Mouse (Mus musculus) sigmoid colon, adult 10 weeks (tissue): ENCODE results near the gene Mbd3. TPM values are rescaled to one million over a fixed set of nuclear protein-coding genes. Genes with fewer than 3 reads are reported as not detected.

Source experiments
- polyA plus RNA-seq: library from polyadenylated mRNA; stranded (reverse); fragments of 350-450 nt; fragmentation: Illumina TruSeq; extraction: RNeasy Lipid Tissue Mini Kit (QIAGEN cat#74804); gene quantifications from one replicate; pipeline ENCODE4 v1.2.3, GENCODE M21; 2014; ENCODE audit warnings: low read depth, low replicate concordance

Mbd3 gene
- polyA plus RNA-seq = not detected

DNA sequence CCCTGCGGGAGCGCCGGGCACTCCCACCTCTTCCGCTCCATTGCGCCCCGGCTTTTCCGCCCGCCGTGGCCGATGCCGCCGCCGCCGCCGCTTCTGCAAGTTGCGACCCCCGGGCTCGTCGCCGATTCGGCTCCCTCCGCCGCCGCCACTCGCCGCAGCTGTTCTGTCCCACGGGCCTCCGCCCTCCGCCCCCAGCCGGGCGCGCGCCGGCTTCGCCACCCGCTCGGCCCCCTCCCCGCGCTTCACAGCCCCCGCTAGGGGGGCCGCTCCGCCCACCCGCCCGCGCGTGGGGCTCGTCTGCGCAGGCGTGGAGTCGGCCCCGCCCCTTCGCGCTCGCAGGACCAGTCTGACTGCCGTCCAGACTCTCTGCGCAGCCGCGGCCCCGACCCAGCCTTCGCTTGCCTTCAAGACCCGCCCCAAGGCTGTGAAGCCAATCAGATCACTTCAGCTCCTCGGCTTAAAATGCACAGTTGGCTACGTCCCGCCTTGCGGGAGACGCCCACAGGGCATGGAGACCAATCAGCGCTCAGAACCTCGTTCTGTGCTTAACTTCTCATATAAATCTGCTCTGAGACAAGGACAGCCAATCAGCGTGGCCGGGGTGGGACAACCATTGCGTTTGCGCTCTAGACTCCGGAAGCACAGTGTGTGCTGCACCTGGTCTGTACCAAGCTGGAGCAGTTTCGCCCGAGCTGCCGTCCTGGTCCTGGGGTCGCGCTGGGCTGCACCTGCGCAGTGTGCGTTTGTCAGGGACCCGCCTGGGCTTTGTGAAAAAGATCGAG, at the start of gene Mbd3:
Gene Mbd3 (minus strand): TSS at position 360 of the 782 bp plus-strand sequence.

DNA sequence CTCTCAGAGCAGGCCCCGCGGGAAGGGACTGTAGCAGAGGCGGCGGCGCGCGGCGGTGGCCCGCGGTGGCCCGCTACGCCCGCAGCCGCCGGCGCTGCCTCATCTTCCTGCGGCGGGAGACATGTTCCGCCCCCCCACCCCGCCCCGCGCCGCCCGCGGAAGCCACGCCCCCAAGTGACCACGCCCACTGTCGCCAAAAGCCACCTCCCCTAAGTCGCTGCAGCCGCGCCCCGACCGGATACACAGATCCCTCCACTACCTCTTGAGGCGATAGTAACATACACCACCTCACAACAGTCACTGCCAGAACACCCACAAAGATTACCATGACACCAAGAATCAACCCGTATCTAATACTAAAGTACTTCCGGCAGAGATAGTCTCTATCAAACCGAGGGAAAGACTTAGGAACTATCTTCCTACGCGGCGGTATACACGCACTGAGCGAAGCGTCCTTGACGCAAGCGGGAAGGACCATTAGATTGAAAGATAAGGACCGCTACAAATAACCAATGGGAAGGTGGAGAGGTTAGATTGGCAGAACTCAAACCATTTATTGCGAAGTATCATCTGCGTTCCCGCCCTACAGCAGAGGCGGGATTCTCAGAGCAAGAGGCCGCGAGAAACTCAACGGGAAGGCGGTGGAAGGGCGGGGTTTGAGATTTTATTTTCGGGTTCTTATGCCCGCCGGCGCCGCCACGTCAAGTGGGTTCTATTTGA, 34.3 kb upstream of the Mbd3 start, which contains the start of gene Tcf3:
Gene Tcf3 (minus strand): TSS at position 135 of the 720 bp plus-strand sequence.

DNA sequence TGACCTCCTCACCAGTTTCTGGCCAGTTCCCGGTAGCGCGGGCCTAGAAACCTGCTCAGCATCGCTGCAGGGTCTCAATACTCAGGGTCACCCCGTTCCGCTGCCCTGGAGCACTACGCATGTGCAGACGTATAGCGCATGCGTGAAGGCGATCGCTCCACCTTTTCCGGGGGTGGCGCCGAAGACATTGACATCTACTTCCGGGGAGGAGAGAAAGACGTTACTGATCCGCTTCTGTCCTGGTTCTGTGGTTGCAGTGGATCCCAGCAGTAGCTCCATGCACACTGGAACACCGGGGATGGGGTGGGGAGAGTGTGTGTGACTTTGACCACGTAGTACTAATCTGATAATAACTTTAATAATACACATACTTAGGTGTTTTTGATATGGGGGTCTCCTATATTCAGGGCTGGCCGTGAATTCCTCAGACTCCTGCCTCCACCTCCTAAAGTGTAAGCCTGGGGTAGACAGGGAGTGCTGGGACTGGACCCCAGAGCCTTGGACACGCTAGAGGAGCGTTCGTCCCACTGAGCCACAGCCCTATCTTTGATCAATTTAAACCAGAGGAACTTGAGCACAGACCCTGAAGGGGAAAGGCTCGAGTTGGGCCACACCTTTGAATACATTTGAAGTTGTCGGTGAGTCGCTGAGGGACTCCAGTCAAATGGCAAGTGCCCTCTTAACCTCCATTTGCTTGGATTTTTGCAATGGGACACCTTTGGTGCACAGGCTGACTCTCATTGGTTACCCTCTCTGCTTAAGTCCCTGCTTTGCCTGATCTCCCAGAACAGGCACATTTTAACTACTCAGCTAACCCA, 7.5 kb upstream of the Mbd3 start, which contains the start of gene Uqcr11:
Gene Uqcr11 (minus strand): TSS at position 147 of the 818 bp plus-strand sequence.

DNA sequence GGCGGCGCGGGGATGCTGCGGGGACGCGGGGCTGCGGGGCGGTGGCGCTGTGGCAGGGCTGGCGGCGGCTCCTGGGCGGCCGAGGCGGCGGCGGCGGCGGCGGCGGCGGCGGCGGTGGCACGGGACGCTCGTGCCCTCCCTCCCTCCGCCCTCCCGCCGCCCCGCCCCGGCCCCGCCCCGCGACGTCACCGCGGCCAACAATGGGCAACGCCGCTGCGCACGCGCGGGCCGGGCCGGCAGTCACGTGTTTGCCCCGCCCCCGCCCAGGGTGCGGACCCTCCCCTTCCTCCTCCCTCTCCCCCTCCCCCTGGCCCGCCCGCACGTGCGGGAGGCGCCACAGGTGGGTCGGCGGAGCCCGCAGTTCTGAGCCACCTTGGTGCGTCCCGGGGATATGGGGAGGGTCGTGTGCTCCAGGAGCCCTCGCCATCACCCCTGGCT, 11.8 kb downstream of the Mbd3 start, which contains the start of gene Mex3d:
Gene Mex3d (minus strand): TSS at position 138 of the 438 bp plus-strand sequence.

DNA sequence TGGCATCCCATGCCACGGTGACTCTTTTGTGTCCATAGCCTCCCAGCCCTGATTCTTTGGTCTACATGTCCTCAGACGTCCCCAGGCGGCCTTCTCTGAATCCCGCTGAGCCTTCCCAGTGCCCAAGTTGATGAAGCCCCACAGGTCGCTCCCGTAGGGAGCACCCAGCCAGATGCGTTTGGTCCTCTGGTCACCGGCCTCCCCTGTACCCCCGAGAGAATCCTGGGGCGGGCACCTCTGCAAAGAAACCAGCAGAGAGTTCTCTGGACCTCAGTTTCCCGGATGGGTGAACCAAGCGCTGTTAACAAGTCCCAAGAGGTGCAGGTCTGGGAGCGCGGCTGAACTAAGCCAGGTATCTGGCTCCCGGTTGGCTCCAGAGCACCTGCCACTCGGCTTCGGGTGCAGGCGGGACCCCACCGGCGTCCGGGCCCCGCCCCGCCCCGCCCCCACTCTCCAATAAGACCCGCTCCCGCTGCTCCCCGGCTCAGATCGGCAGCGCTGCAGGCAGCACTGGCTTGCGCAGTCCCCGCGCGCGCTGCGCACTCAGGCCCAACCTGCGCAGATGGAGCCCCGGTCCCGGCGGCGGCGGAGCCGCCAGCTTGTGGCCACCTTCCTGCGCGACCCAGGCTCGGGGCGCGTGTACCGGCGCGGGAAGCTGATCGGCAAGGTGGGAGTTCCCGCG, 43.2 kb downstream of the Mbd3 start, which contains the start of gene Plk5:
Gene Plk5 (plus strand): TSS at position 459 of the 682 bp plus-strand sequence.

GRCm38 (mm10) chr10:80348244-80348781, 51.0 kb downstream of the Mbd3 start, which contains the start of gene Adamtsl5:
Gene Adamtsl5, minus strand, starts transcription at chr10:80348412.

Other genes with a start within 250 kb of the Mbd3 start
- 23.0 TPM for gene Cirbp, start 233.6 kb downstream of the Mbd3 start, polyA plus RNA-seq
- gene 1600002K03Rik, start 226.6 kb downstream of the Mbd3 start, polyA plus RNA-seq = not detected
- gene Efna2, start 220.1 kb downstream of the Mbd3 start, polyA plus RNA-seq = 0.79 TPM
- 4.9 TPM for gene Mum1, start 173.1 kb downstream of the Mbd3 start, polyA plus RNA-seq
- 12.8 TPM for gene Ndufs7, start 150.4 kb downstream of the Mbd3 start, polyA plus RNA-seq
- gene Gamt, start 138.5 kb downstream of the Mbd3 start, polyA plus RNA-seq = not detected
- 27.3 TPM for gene Dazap1, start 138.1 kb downstream of the Mbd3 start, polyA plus RNA-seq
- gene Rps15, start 107.1 kb downstream of the Mbd3 start, polyA plus RNA-seq = 2.1 TPM
- gene Apc2, start 103.6 kb downstream of the Mbd3 start, polyA plus RNA-seq = not detected
- 0.98 TPM for gene 2310011J03Rik, start 79.0 kb downstream of the Mbd3 start, polyA plus RNA-seq
- not detected for gene Pcsk4, start 70.1 kb downstream of the Mbd3 start, polyA plus RNA-seq
- 0.88 TPM for gene Reep6, start 69.6 kb downstream of the Mbd3 start, polyA plus RNA-seq
- 0.57 TPM for gene Adamtsl5, start 51.1 kb downstream of the Mbd3 start, polyA plus RNA-seq
- not detected for gene Plk5, start 43.1 kb downstream of the Mbd3 start, polyA plus RNA-seq
- gene Mex3d, start 11.9 kb downstream of the Mbd3 start, polyA plus RNA-seq = 6.1 TPM
- not detected for gene Uqcr11, start 7.3 kb upstream of the Mbd3 start, polyA plus RNA-seq
- gene Tcf3, start 34.1 kb upstream of the Mbd3 start, polyA plus RNA-seq = 3.2 TPM
- gene Onecut3, start 95.3 kb upstream of the Mbd3 start, polyA plus RNA-seq = not detected
- not detected for gene Atp8b3, start 139.6 kb upstream of the Mbd3 start, polyA plus RNA-seq
- gene Rexo1, start 162.0 kb upstream of the Mbd3 start, polyA plus RNA-seq = 0.66 TPM
- 2.7 TPM for gene Klf16, start 177.8 kb upstream of the Mbd3 start, polyA plus RNA-seq
- gene Abhd17a, start 190.8 kb upstream of the Mbd3 start, polyA plus RNA-seq = not detected
- gene Scamp4, start 203.3 kb upstream of the Mbd3 start, polyA plus RNA-seq = 1.9 TPM
- gene Adat3, start 203.3 kb upstream of the Mbd3 start, polyA plus RNA-seq = not detected
- gene Gm49322, start 206.5 kb upstream of the Mbd3 start, polyA plus RNA-seq = not detected
- 1.1 TPM for gene Csnk1g2, start 223.3 kb upstream of the Mbd3 start, polyA plus RNA-seq